Mouse (Mus musculus) adrenal gland, postnatal 14 days (tissue): ENCODE measurements around the gene Il1f6. TPM values are rescaled to one million over a fixed set of nuclear protein-coding genes. Genes with fewer than 3 reads are reported as not detected.

ENCODE experiments used
- DNase-seq: peaks from one replicate; pipeline ENCODE4 v3.0.0; 2021; ENCODE audit warnings: mixed read lengths
- long read RNA-seq, 2 experiments: library from polyadenylated mRNA; stranded (forward); transcript quantifications; one replicate each; pipeline ENCODE4 v2.0.0; 2021
- total RNA-seq: library from RNA; stranded (reverse); gene quantifications from 2 replicates; pipeline ENCODE4 v1.2.3, GENCODE M21; 2021

The Il1f6 gene
- not detected in 2 replicates for total RNA-seq
- long read RNA-seq, experiment 1, result 0 reads
- long read RNA-seq, experiment 2, result 0 reads

GRCm38 (mm10) chr2:24215118-24215517 is at the start of gene Il1f6:
Il1f6 (plus strand) TSS chr2:24215418.
- DNase-seq, result no peak

DNA sequence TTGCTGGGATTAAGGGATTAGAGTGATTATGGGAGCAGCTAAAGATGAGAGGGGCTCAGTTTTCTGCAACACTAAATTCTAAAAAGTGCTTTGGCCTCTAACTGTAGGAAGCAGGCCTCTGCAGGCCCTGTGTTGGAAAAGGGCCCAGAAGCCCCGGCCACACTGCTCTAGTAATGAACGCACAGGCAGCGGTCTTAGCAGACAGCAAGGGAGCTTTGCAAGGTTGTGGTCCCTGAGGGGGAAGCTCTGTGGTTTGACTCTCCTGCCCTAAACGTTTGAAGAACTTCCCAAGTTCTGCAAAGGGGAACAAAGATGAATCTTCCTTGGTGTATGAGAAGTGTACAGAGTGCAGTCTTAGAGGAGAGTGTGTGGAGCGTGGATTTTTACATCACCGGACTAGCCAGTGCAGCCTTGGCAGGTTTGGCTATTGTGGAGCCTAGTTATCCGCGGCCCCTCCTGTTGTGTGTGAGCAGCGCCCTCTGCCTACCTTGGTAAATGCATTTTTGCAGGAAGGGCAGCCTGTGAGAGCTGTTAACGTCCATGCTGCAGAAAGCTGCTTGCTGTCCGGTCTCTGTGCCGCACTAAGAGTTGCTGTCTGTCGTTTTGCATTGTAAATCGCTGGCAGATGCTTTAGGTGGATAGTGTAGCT is 33.4 kb upstream of the Il1f6 start:
- peak; percentile 48 for DNase-seq

DNA sequence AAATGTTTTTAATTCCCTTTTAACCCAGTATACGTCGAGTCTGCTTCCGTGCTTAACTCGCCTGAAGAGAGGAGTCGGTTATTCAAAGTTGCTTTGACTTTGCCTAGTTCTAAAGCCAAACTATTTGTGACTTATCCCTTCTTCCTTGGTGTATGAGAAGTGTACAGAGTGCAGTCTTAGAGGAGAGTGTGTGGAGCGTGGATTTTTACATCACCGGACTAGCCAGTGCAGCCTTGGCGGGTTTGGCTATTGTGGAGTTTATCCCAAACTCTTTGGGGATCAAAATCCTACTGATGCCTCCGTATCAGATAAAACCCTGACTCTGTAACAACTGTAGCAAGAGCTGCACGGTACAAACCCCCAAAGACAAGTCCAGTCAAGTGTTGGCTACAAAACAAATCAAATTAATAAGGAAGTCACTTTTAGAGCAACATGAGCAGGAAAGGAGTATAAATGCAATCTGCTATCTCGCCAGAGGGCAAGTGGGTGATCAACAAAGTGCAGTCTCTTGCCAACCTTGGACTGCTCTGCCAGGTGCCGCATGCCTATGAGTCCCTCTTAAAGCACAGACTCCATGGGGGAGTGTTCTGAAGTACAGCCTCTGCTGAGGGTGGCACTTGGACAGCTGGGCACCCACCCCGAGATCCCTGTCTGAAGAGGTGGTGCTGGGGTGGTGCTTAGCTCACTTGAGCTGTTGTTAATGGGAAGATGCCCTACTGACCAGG is 32.6 kb upstream of the Il1f6 start:
- DNase-seq, result peak; percentile 9

GRCm38 (mm10) chr2:24184092-24184491 is 31.1 kb upstream of the Il1f6 start:
- peak; percentile 4 for DNase-seq

GRCm38 (mm10) chr2:24186176-24186575 is 29.0 kb upstream of the Il1f6 start, which contains the start of gene Il1f9:
Il1f9 (plus strand) TSS chr2:24186476.
- DNase-seq, result no peak

GRCm38 (mm10) chr2:24187585-24187984 is 27.6 kb upstream of the Il1f6 start:
- DNase-seq, result no peak

DNA sequence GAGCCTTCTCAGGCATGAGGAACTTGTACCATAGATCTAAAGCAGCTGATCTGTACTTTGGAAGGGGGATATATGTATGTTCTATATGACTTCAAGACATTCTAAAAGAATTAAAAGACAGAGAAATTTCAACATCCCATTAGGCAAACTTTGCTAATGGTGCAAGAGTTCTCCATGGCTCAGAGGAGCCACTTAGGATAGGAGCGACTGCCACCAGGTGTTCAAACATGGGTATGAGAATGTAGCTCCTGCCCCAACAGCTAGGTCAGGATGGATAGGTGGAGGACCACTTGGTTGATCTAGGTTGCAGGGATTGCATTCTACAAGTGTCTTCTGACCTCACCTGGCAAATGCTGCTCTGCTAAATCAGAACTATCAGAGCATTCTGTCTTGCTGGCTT is 27.0 kb upstream of the Il1f6 start:
- peak; percentile 15 for DNase-seq

DNA sequence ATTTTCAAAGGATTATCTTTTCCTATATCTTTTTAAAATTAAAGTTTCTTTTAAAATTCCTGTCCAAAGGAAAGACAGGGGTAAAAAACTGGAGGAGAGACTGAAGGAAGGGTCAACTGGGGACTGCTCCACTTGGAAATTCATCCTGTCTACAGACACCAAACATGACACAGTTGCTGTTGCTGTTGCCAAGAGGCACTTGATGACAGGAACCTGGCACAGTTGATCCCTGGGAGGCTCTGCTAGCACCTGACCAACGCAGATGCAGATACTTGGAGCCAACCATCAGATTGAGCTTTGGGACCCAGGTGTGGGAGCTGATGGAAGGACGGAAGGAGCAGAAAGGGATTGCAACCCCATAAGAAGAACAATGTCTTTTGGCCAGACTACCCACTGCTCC is 12.0 kb downstream of the Il1f6 start:
- DNase-seq, result no peak

DNA sequence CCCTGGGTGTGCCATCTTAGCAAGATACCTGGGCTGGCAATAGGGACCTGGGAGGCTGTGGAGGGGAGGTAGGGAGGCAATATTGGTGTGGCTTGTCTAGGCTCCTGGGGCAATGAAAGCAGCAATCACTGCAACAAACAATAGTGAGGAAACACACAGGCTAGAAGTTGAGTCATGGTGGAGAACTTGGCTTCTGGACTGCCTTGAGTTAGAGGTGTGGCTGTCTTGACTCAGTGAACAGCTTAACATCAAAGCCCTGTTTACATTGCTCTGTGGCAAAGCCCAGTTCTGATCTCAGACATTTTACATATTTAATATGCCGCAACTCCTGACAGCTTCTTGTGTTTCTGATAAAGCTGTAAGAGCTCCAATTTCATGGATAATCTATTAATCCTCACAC is 52.3 kb downstream of the Il1f6 start:
- DNase-seq, result no peak

DNA sequence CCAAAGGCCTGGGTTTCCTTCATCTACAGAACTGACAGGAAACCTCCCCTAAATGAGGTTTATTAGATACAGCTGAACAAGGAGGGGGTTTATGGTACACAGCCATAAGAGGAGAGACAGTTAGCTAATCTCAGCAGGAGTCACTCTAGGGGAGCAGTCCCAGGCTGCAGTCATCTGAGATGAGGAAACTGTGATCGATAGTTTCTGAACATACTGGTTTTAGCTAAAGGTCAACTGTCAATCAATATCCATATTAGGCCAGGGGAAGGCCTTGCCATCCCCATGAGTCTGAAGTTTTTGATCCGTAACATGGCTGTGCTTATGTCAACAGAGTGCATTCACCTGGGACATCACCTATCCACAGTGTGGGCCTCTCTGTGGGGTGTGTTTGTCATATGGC is 58.4 kb downstream of the Il1f6 start:
- DNase-seq, result no peak

DNA sequence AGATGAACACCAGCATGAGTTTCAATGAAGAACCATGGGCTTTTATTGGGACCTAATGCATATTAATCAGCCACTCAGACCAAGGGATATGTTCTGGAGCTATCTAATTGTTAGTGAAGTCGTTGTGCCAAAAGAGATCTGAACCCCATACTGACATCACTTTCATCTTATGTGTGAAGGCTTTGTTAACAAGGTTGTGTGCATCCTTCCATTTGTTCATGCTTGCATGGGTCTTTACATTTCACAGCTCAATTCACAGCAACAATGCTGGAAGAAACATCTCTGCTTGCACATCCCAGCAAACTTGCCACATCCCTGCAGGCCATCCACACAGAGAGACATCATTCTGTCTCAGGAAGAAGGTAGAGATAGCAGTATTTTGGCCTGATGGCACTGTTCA is 59.9 kb downstream of the Il1f6 start:
- no peak for DNase-seq

Other genes starting within 250 kb of the Il1f6 start
- 13.7 and 14.6 TPM in 2 replicates for gene Hnmt, start 166.0 kb upstream of the Il1f6 start, total RNA-seq
- gene Tbpl2, start 118.8 kb upstream of the Il1f6 start, total RNA-seq, result not detected in 2 replicates
- gene Il1f8, start 62.3 kb upstream of the Il1f6 start, total RNA-seq, result not detected in 2 replicates
- gene Il1f9, start 28.9 kb upstream of the Il1f6 start, total RNA-seq, result 0.26 TPM in 1 of 2 replicates, not detected in the other
- not detected in 2 replicates for gene Il1f5, start 61.5 kb downstream of the Il1f6 start, total RNA-seq
- gene Il1f10, start 75.8 kb downstream of the Il1f6 start, total RNA-seq, result not detected in 2 replicates
- 0.56 and 1.0 TPM in 2 replicates for gene Il1rn, start 121.4 kb downstream of the Il1f6 start, total RNA-seq
- gene Psd4, start 152.2 kb downstream of the Il1f6 start, total RNA-seq, result 3.7 and 7.9 TPM in 2 replicates